9 mouse cellular contexts compared by ENCODE assay signal in the genomic region with DNA sequence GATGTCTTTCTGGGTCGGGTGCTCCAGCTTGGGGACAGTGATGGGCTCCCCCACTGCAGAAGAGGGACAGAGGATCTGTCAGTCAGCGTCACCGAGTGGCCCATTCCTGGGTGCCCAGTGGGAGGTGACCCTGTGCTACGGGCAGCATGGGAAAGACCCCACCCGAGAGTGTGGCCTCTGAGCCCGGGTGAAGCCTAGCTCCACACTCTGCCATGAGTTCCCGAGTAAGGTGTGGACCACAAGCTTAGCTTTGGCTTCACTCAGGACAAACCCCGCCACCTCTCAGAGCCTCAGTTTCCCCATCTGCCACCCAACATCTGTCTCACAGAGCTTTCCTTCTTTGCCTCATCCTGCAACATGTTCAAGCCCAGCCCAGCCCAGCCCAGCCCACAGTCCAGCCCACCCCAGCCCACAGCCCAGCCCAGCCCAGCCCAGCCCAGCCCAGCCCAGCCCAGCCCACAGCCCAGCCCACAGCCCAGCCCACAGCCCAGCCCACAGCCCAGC. TPM values are rescaled to one million over a fixed set of nuclear protein-coding genes. Genes with fewer than 3 reads are reported as not detected.
DNase-seq lines count a peak whose midpoint lies in the region; ATAC-seq and TF ChIP-seq lines count a peak whose summit lies in the region.
"Had no signal": no experiment of that assay in that cellular context is flagged by ENCODE, and none has a peak within 500 bp of the region (broad histone marks: within the 10 kb centered on the region; RNA-seq: fewer than 3 reads in every experiment).

No protein-coding gene starts in this region.

- peaks cover 8% of the 10 kb centered on the region for H3K4me1 ChIP-seq in lung, postnatal 0 days (ENCODE audit: insufficient read depth, low read depth, low read length)
- peaks cover 12% of the 10 kb centered on the region for H3K4me1 ChIP-seq in embryonic facial prominence, embryonic 14.5 days (ENCODE audit: control insufficient read depth, insufficient read depth, low read length)
- H3K4me1 ChIP-seq in limb, embryonic 11.5 days (ENCODE audit: control insufficient read depth, insufficient read depth, low read length) = peaks cover 8% of the 10 kb centered on the region

- H3K27ac ChIP-seq in lung, postnatal 0 days (ENCODE audit: low read length) = no peak overlapping the region
- H3K27ac ChIP-seq in embryonic facial prominence, embryonic 14.5 days (replicated peaks; ENCODE audit: low read depth, low read length) = no peak overlapping the region
- H3K27ac ChIP-seq in limb, embryonic 11.5 days (replicated peaks; ENCODE audit: low read depth, low read length) = no peak overlapping the region

- no peak for DNase-seq in lung, postnatal 0 days (ENCODE audit: low spot score)
- DNase-seq in lung, postnatal 25 days (ENCODE audit: low spot score) = no peak
- no peak for DNase-seq in embryonic facial prominence, embryonic 14.5 days (ENCODE audit: low spot score)
- DNase-seq in limb, embryonic 11.5 days (ENCODE audit: low spot score) = peak; percentile 36
- peak; percentile 54 for DNase-seq in retina, embryonic 14.5 days (ENCODE audit: low spot score)
- DNase-seq in layer of hippocampus, adult 18-20 months (ENCODE audit: low spot score in 2 of 2) = no peak
- DNase-seq in cerebellum, adult 9-11 months = no peak
- DNase-seq in ovary, postnatal 36 days (ENCODE audit: low spot score) = no peak

- no peak for TF ChIP-seq EP300 in lung, postnatal 0 days (IDR thresholded peaks at IDR 0.05)

- no peaks in the 10 kb centered on the region for H3K36me3 ChIP-seq in lung, postnatal 0 days (ENCODE audit: insufficient read depth, low read length)
- no peaks in the 10 kb centered on the region for H3K36me3 ChIP-seq in embryonic facial prominence, embryonic 14.5 days (ENCODE audit: control insufficient read depth, insufficient read depth, low read length)
- no peaks in the 10 kb centered on the region for H3K36me3 ChIP-seq in limb, embryonic 11.5 days (ENCODE audit: control insufficient read depth, insufficient read depth, low read length)

- peak; percentile 6; the same call in 1 of the 2 replicates for ATAC-seq in lung, postnatal 0 days
- 0 out of 2 replicates have a peak, but pooled peaks have one; percentile 9 for ATAC-seq in embryonic facial prominence, embryonic 14.5 days (ENCODE audit: low read depth)
- peak; percentile 49 for ATAC-seq in limb, embryonic 11.5 days (ENCODE audit: insufficient number of reproducible peaks, low FRiP score, low TSS enrichment, low read depth)
- ATAC-seq: activated CD4-positive, CD25-positive, alpha-beta regulatory T cell, adult 4 months had no signal

- TF ChIP-seq CTCF in lung, postnatal 0 days (IDR thresholded peaks at IDR 0.05) = no peak

- WGBS in lung, postnatal 0 days = 49% methylated on average over 8 of the region's 8 CpGs
- WGBS in embryonic facial prominence, embryonic 14.5 days = 63% methylated on average over 7 of the region's 8 CpGs
- WGBS in limb, embryonic 11.5 days = 59% methylated on average over 8 of the region's 8 CpGs

- H3K4me3 ChIP-seq in lung, postnatal 0 days (ENCODE audit: low read depth, low read length) = no peak overlapping the region
- no peak overlapping the region for H3K4me3 ChIP-seq in embryonic facial prominence, embryonic 14.5 days (ENCODE audit: low read depth, low read length)
- no peak overlapping the region for H3K4me3 ChIP-seq in limb, embryonic 11.5 days (ENCODE audit: low read depth, low read length)

- no peak overlapping the region for H3K9ac ChIP-seq in lung, postnatal 0 days (replicated peaks; ENCODE audit: low read depth)
- no peak overlapping the region for H3K9ac ChIP-seq in embryonic facial prominence, embryonic 14.5 days (ENCODE audit: low read depth, low read length)
- no peak overlapping the region for H3K9ac ChIP-seq in limb, embryonic 11.5 days (ENCODE audit: low read length)

- no peaks in the 10 kb centered on the region for H3K9me3 ChIP-seq in lung, postnatal 0 days (ENCODE audit: low read length)
- no peaks in the 10 kb centered on the region for H3K9me3 ChIP-seq in embryonic facial prominence, embryonic 14.5 days (ENCODE audit: control insufficient read depth, low read length)
- no peaks in the 10 kb centered on the region for H3K9me3 ChIP-seq in limb, embryonic 11.5 days (ENCODE audit: control insufficient read depth, low read length)

- no peaks in the 10 kb centered on the region for H3K27me3 ChIP-seq in lung, postnatal 0 days (replicated peaks; ENCODE audit: insufficient read depth, low read length)
- no peaks in the 10 kb centered on the region for H3K27me3 ChIP-seq in embryonic facial prominence, embryonic 14.5 days (replicated peaks; ENCODE audit: control insufficient read depth, insufficient read depth, low read length)
- H3K27me3 ChIP-seq in limb, embryonic 11.5 days (ENCODE audit: control insufficient read depth, insufficient read depth, low read length) = no peaks in the 10 kb centered on the region

- no peak overlapping the region for H3K4me2 ChIP-seq in lung, postnatal 0 days (replicated peaks; ENCODE audit: low read depth, low read length)
- H3K4me2 ChIP-seq in embryonic facial prominence, embryonic 14.5 days (ENCODE audit: low read depth, low read length) = no peak overlapping the region
- no peak overlapping the region for H3K4me2 ChIP-seq in limb, embryonic 11.5 days (ENCODE audit: low read depth, severe bottlenecking)

RNA-seq across cellular contexts. Expression of a gene that starts 13.8 kb away (rescaled TPM):
- 23.4 and 28.6 TPM in 2 replicates for polyA plus RNA-seq in lung, postnatal 0 days (2015; fragmentation: Nextera tagmentation; extraction: Ambion mirVana)
- polyA plus RNA-seq in embryonic facial prominence, embryonic 14.5 days (2014; fragmentation: Nextera tagmentation; extraction: Ambion mirVana) = 16.5 and 18.2 TPM in 2 replicates
- polyA plus RNA-seq in limb, embryonic 11.5 days (2014; fragmentation: Nextera tagmentation; extraction: Ambion mirVana) = 11.8 and 14.8 TPM in 2 replicates
- total RNA-seq in layer of hippocampus, adult 18-20 months (2021) = 10 to 100 TPM; 45.6 to 49.9 TPM

RNA-seq across cellular contexts. Expression of a gene that starts 27.8 kb away (rescaled TPM):
- polyA plus RNA-seq in lung, postnatal 0 days (2015; fragmentation: Nextera tagmentation; extraction: Ambion mirVana) = 14.6 and 15.3 TPM in 2 replicates
- polyA plus RNA-seq in embryonic facial prominence, embryonic 14.5 days (2014; fragmentation: Nextera tagmentation; extraction: Ambion mirVana) = 33.4 and 38.6 TPM in 2 replicates
- polyA plus RNA-seq in limb, embryonic 11.5 days (2014; fragmentation: Nextera tagmentation; extraction: Ambion mirVana) = 10.6 and 12.3 TPM in 2 replicates
- total RNA-seq in layer of hippocampus, adult 18-20 months (2021) = 10 to 100 TPM; 90.3 to 97.5 TPM

Comparison
In these comparisons a context has a peak if more than half of its experiments do, and no peak if none do; other contexts are left out.
1. DNase-seq: peak in limb, embryonic 11.5 days (single experiment) and retina, embryonic 14.5 days (single experiment); none in lung, postnatal 0 days (single experiment), lung, postnatal 25 days (single experiment), embryonic facial prominence, embryonic 14.5 days (single experiment), layer of hippocampus, adult 18-20 months (0 of 2), cerebellum, adult 9-11 months (single experiment) and ovary, postnatal 36 days (single experiment).
2. Peak in every context shown above with its lines, with median percentiles within 50 percentile points of each other: ATAC-seq.